Mouse (Mus musculus) yolk sac, embryonic 10.5 days (tissue): Measurements from ENCODE around the gene Ccdc85c.

ENCODE experiments used
- DNase-seq: peaks from one replicate; pipeline ENCODE4 v3.0.0-alpha.2; 2017; ENCODE audit warnings: low spot score

The Ccdc85c gene

DNA sequence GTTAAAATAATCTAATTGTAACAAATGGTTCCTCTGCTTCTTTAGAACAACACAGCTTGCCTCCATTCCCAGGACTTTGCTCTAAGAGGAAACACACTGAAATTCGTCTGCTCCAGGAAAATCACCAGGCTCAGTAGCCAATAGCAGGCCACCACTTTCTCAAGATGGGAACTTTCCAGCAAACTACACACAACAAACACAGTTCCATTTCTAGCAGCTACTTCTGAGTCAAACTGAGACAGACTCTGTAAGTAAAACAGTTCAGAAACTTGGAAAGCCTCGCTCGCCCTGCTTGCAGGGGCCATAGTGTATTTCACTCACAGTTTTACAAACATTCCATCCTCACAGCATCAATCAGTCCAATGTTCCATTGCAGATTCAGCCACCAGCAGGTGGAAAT, 98.9 kb downstream of the Ccdc85c start:
- DNase-seq = no peak

DNA sequence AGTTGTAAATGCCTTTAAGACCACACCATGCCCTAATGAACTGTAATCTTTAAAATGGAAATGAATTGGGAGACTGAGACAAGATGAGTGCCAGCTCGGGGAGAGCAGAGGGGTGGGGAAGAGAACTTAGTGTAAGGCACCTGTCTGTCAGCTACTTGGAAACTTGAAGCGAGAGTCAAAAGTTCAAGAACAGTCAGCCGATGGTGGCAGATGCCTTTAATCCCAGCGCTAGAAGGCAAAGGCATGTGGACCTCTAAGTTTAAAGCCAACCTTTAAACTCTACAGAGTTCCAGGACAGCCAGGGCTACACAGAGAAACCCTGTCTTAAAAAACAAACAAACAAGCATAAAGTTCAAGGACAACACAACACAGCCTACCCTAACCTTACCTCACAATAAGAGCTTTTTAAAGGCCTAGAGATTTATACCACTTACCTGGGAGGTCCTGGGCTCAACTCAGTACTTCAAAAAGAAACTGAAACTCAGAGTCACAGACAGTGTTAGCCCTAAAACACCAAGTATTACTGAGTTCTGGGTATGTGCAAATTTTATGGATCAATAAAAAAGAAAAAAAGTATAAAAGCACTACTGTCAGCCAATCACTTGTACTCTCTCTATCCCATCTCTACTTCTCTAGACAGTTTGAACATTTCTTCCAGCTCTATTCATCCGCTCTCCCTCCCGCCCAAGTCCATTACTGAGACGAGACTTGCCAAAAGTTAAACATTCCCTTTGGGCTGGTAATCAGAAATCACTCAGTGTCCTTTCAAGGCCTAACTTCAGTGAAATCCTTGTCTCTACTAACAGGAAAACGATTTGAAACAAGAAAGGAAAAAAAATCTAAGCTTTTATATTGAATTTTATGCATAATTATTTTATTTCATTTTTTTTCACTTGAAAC, 100.4 kb downstream of the Ccdc85c start:
- peak; percentile 20 for DNase-seq

DNA sequence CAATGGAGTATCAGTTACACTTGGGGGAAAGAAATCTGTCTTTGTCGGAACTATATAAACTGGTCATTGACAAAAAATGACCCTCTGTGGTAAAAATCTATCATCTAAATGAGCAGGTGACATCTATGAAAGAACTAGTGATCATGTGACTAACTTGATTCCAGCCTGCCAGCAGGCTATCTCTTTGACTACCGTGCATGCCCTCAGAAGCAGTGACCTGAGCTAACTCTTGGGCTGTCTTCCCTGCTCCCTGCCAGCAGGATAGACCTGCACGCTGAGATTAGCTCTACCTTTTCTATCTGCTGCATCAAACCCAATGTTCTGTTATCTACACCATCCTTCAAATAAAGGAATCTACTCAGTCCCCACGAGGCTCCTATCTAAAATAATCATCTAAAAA, 102.6 kb downstream of the Ccdc85c start:
- DNase-seq = no peak

DNA sequence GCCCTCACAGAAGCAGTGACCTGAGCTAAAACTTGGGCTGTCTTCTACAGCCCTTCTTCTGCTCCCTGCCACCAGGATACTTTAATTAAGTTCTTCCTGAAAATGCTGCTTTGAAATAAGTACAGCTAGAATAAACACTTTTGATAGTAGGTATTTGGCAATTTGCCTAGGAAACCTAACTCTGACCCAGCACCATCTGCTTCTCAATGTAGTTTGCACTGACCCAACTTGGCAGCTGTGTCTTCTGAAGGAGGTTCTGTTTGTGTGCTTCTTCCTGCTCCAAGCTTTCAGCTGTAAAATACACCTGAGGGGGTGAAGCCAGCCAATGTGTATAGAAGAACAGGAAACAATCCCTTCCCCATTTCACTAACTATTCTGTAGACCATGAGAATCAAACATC, 103.9 kb downstream of the Ccdc85c start:
- DNase-seq = no peak

DNA sequence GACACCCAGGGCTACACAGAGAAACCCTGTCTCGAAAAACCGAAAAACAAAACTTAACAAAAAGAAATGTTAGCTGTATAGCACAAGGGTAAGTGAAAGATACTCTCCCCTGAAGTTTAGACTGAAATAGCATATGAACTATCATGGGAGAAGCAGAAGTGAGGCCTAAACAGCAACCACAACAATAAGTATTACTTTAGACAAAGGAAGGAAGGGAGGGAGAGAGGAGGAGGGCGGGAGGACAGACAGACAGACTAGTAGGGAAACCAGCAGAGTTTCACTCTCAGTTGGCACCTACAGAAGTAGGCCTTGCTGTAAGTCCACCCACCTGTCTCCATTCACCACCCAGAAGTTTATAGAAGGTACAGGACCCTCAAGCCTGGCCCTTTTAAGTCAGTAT, 104.8 kb downstream of the Ccdc85c start:
- DNase-seq = no peak

DNA sequence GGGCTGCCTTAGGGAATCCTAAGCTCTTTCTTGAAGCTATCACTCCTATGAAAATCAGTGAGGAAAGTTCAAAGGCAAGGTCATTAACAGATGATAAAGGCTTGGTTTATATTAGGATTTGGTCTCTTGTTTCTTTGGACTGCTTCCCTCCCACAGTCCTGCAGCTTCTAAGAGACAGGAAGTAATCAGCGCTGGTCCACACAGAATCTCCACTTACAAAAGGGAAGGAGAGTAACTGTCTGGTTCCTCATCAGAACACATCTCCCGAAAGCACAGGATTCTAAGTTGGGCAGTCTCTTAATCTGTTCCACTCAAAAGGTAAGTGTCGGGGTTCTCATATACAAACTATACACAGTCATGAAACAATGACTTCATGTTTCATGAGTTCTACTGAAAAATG, 106.3 kb downstream of the Ccdc85c start:
- DNase-seq = no peak

DNA sequence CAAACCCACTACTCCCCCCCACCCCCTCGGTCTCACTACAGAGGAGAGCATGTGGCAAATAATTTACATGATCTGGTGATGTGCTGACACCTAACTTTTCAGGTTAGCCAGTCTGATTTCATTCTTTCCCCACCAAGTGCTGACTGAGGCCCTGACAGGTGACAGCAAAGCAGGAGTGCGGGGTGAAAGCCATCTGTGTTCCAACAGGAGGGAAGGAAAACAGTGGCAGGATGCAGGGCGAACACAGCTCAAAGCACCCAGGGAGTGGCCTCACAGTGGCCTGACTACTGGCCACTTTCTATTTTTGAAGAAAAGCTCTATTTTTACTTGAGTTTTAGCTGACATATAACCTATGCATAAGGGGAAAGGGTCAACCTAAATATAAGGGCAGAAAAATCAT, 111.5 kb downstream of the Ccdc85c start:
- no peak for DNase-seq

DNA sequence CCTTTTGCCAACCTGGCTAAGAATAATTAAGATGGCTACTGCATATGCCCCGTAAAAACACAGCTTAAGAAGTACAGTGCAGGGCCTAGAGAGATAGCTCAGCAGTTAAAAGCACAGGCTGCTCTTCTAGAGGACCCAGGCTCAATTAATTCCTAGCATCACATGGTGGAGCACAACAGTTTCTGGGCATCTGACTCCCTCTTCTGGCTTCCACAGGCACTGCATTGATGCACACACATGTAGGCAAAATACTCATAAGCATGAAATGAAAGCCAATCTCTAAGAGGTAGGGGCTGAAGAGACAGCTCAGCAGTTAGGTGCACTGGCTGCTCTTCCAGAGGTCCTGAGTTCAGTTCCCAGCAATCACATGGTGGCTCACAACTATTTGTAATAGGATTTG, 113.2 kb downstream of the Ccdc85c start:
- DNase-seq = no peak

DNA sequence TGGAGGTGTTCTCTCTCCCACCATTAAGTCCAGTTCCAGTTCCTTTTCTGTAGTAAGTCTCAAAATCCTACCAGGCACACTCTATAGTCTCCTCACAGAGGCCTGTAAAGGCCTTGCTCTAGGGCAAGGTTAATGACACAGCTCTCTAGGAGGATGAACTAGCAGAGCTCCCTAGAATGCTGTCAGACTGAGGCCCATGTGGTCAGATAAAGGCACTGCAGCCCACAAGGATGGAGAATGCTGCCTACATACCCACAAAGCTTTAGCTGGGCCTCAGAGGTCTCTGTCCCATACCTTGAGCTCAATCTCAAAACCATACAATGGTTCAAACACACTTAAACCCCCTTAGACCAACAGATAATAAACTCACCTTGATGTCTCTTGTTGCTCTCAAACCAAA, 115.4 kb downstream of the Ccdc85c start:
- DNase-seq = no peak
